Mouse (Mus musculus) adipocyte (in vitro differentiated cells): ENCODE measurements around the gene Dpf1.

Experiments
- DNase-seq: peaks from one replicate; pipeline ENCODE4 v3.0.0-alpha.2; 2016; ENCODE audit warnings: low spot score

Dpf1 gene

GRCm38 (mm10) chr7:29288942-29289638 is 14.7 kb upstream of the Dpf1 start, which contains the start of gene Ppp1r14a:
Ppp1r14a (plus strand) TSS chr7:29289308.
- DNase-seq = no peak

- no peak for DNase-seq
Observed at GRCm38 (mm10) chr7:29289856-29290255, 13.9 kb upstream of the Dpf1 start.

GRCm38 (mm10) chr7:29290691-29291485 is 12.9 kb upstream of the Dpf1 start:
- DNase-seq = no peak

GRCm38 (mm10) chr7:29291616-29292457 is 11.9 kb upstream of the Dpf1 start:
- no peak for DNase-seq

- no peak for DNase-seq
Observed at GRCm38 (mm10) chr7:29292458-29293098, 11.2 kb upstream of the Dpf1 start.

GRCm38 (mm10) chr7:29293131-29294065 is 10.4 kb upstream of the Dpf1 start:
- DNase-seq = no peak

- DNase-seq = no peak
Observed at GRCm38 (mm10) chr7:29294111-29294761, 9.5 kb upstream of the Dpf1 start.

GRCm38 (mm10) chr7:29295861-29296647 is 7.7 kb upstream of the Dpf1 start:
- DNase-seq = no peak

GRCm38 (mm10) chr7:29296998-29297397 is 6.8 kb upstream of the Dpf1 start:
- DNase-seq = peak; percentile 71

- peak; percentile 65 for DNase-seq
Observed at GRCm38 (mm10) chr7:29301127-29301566, 2.6 kb upstream of the Dpf1 start.

GRCm38 (mm10) chr7:29302641-29303040 is 1.1 kb upstream of the Dpf1 start:
- DNase-seq = no peak

GRCm38 (mm10) chr7:29304463-29305262 is 912 bp downstream of the Dpf1 start:
- no peak for DNase-seq

- DNase-seq = peak; percentile 9
Observed at GRCm38 (mm10) chr7:29305263-29305988, 1.7 kb downstream of the Dpf1 start.

- DNase-seq = no peak
Observed at GRCm38 (mm10) chr7:29306108-29306507, 2.4 kb downstream of the Dpf1 start.

- no peak for DNase-seq
Observed at GRCm38 (mm10) chr7:29306619-29307018, 2.9 kb downstream of the Dpf1 start.

GRCm38 (mm10) chr7:29307350-29308104 is 3.8 kb downstream of the Dpf1 start:
- DNase-seq = peak; percentile 60

- no peak for DNase-seq
Observed at GRCm38 (mm10) chr7:29309221-29309721, 5.5 kb downstream of the Dpf1 start.
